Mouse (Mus musculus) heart, postnatal 10 days (tissue): ENCODE measurements at regions not wholly inside any gene's neighbourhood (a gene's known extent, or its start where the extent isn't known, plus 50 kb on each side); places are given as distances from the start of the nearest gene placed in this dataset.

Source experiments
- DNase-seq, 2 experiments: peaks; one replicate each; pipeline ENCODE4 v3.0.0; 2021
- intact Hi-C: fragments of 180-260 bp; cut with DNase I; formaldehyde crosslinking; loops from one replicate; pipeline ENCODE4 v1.15.1; 2025

GRCm38 (mm10) chr8:8114604-8115003 lies 546.4 kb downstream of the Efnb2 start:
- DNase-seq = no peak
- intact Hi-C loops = no loop called here

GRCm38 (mm10) chr8:8109785-8110350 lies 551.2 kb downstream of the Efnb2 start:
- DNase-seq = peak in 1 of 2 experiments; percentile 2
- intact Hi-C loops = no loop called here

- intact Hi-C loops = no loop called here
- DNase-seq = no peak
Observed at GRCm38 (mm10) chr8:8103492-8103891, 557.5 kb downstream of the Efnb2 start.

GRCm38 (mm10) chr8:8102010-8102727 lies 558.9 kb downstream of the Efnb2 start:
- intact Hi-C loops = no loop called here
- no peak for DNase-seq

- intact Hi-C loops = no loop called here
Observed at GRCm38 (mm10) chr8:8092551-8092950, 568.5 kb downstream of the Efnb2 start.

GRCm38 (mm10) chr8:8084652-8085051 lies 576.4 kb downstream of the Efnb2 start:
- DNase-seq = no peak
- intact Hi-C loops = no loop called here

More at GRCm38 (mm10) chr8:8092551-8092950, 568.5 kb downstream of the Efnb2 start:
- no peak for DNase-seq

GRCm38 (mm10) chr8:8064074-8064473 lies 597.0 kb downstream of the Efnb2 start:
- intact Hi-C loops = no loop called here
- no peak for DNase-seq

GRCm38 (mm10) chr8:8054224-8054916 lies 606.7 kb downstream of the Efnb2 start:
- intact Hi-C loops = no loop called here
- DNase-seq = no peak

GRCm38 (mm10) chr8:8051186-8051585 lies 609.9 kb downstream of the Efnb2 start:
- DNase-seq = no peak
- intact Hi-C loops = no loop called here

GRCm38 (mm10) chr8:8050778-8051177 lies 610.3 kb downstream of the Efnb2 start:
- intact Hi-C loops = no loop called here
- no peak for DNase-seq

- DNase-seq = no peak
- intact Hi-C loops = no loop called here
Observed at GRCm38 (mm10) chr8:8044926-8045325, 616.1 kb downstream of the Efnb2 start.

- no peak for DNase-seq
- intact Hi-C loops = no loop called here
Observed at GRCm38 (mm10) chr8:8044296-8044695, 616.7 kb downstream of the Efnb2 start.

- no peak for DNase-seq
Observed at GRCm38 (mm10) chr8:8037929-8038328, 623.1 kb downstream of the Efnb2 start.

GRCm38 (mm10) chr8:8011151-8011550 lies 649.9 kb downstream of the Efnb2 start:
- no peak for DNase-seq
- intact Hi-C loops = no loop called here

More at GRCm38 (mm10) chr8:8037929-8038328, 623.1 kb downstream of the Efnb2 start:
- intact Hi-C loops = no loop called here

GRCm38 (mm10) chr8:7994905-7995304 lies 666.1 kb downstream of the Efnb2 start:
- intact Hi-C loops = no loop called here
- no peak for DNase-seq

- intact Hi-C loops = no loop called here
- DNase-seq = no peak
Observed at GRCm38 (mm10) chr8:7988820-7989219, 672.2 kb downstream of the Efnb2 start.

GRCm38 (mm10) chr8:7977020-7977419 lies 684.0 kb downstream of the Efnb2 start:
- peak in 1 of 2 experiments; percentile 2 for DNase-seq
- intact Hi-C loops = no loop called here

- DNase-seq = no peak
- intact Hi-C loops = no loop called here
Observed at GRCm38 (mm10) chr8:7973791-7974190, 687.3 kb downstream of the Efnb2 start.

GRCm38 (mm10) chr8:7964276-7964675 lies 696.8 kb downstream of the Efnb2 start:
- no peak for DNase-seq
- intact Hi-C loops = no loop called here

- intact Hi-C loops = no loop called here
- DNase-seq = no peak
Observed at GRCm38 (mm10) chr8:7956745-7957144, 704.3 kb downstream of the Efnb2 start.

- no peak for DNase-seq
- intact Hi-C loops = no loop called here
Observed at GRCm38 (mm10) chr8:7954851-7955250, 706.2 kb downstream of the Efnb2 start.
